Mouse (Mus musculus) adrenal gland, postnatal 36 days (tissue): ENCODE measurements around the gene Rpl32. TPM values are rescaled to one million over a fixed set of nuclear protein-coding genes. Genes with fewer than 3 reads are reported as not detected.

Experiments
- DNase-seq, 2 experiments: peaks; one replicate each; pipeline ENCODE4 v3.0.0; 2021; ENCODE audit warnings: mixed read lengths in 1 of 2
- total RNA-seq, 2 experiments: library from RNA; stranded (reverse); gene quantifications; 2 replicates each; pipeline ENCODE4 v1.2.3; 2021

Gene Rpl32
- total RNA-seq, 2 experiments from 2014 or later = 1,143 to 1,221 TPM

DNA sequence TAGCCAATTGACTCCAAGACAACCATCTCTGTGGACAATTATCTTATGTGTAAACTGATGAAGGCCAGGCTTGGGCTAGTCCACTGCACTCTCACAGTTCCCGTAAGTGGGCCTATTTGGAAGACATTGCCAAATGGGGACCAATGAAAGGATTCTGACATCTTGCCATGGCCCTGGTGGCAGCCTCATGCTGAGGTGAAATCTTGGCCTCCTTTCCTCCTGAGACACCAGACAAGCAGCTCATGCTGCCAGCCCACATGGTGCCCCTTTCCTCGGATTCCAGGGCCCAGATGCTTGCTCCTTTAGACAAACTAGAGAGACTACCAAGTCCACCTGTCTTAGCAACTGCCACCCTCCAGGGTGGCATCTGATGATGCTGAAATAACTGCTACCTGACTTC, 9.6 kb upstream of the Rpl32 start:
- DNase-seq = no peak

- no peak for DNase-seq
These were observed 6.5 kb upstream of the Rpl32 start for GRCm38 (mm10) chr6:115815041-115815440.

- DNase-seq = peak; percentile 75 to 83
These were observed 5.6 kb upstream of the Rpl32 start for GRCm38 (mm10) chr6:115814104-115814503.

GRCm38 (mm10) chr6:115811606-115812005, 3.1 kb upstream of the Rpl32 start:
- no peak for DNase-seq

DNA sequence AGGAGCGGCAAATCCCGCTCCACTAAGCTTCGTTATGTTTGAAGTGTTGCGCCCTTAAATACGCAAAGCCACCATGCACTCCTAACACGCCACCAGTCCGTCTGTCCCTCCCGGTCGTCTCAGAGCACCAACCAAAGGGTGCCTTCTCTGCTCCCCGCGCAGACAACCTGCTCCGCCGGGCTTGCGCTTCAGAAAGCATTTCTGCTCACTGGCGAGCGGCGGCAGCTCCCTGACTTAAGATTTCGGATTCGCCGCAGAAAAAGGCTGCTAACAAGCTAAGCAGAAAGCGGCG, 405 bp downstream of the Rpl32 start:
- DNase-seq = peak in 1 of 2 experiments; percentile 54

- peak; percentile 22 to 32 for DNase-seq
These were observed 917 bp downstream of the Rpl32 start for GRCm38 (mm10) chr6:115807464-115808195.

- no peak for DNase-seq
These were observed 3.9 kb downstream of the Rpl32 start for GRCm38 (mm10) chr6:115804432-115805192.

GRCm38 (mm10) chr6:115803541-115804382, 4.8 kb downstream of the Rpl32 start:
- DNase-seq = peak; percentile 77 to 86

DNA sequence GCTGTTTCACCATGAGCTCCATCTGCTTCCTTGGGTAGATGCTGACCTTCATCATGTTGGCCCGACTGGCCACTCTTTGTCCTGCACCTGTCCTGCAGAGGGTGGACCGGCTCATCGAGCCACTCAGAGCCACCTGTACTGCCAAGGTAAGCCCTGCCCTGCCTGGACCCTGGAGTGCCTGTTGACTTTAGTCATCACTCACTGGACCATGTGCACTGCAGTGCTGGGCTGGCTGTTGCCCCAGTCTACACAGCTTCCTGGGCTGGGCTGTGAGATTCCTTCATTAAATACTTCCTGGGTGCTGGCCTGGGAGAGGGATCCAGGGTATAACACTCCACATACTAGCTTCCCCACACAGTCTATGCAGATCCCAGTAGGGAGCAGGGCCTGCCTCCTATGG, 6.7 kb downstream of the Rpl32 start:
- no peak for DNase-seq

DNA sequence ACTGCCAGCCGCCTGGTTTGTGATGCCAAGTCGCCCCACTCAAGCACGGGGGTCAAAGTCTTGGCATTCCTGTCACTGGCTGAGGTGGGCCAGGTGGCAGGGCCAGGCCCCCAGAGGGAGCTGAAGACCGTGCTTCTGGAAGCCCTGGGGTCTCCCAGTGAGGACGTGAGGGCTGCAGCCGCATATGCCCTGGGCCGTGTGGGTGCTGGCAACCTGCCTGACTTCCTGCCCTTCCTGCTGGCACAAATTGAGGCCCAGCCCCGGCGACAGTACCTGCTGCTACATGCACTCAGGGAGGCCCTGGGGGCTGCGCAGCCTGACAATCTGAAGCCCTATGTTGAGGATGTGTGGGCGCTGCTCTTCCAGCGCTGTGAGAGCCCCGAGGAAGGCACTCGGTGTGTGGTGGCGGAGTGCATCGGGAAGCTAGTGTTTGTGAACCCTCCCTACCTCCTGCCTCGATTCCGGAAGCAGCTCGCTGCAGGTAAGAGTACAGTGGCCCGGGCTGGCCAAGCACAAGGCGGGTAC, 15.8 kb downstream of the Rpl32 start:
- DNase-seq = no peak

DNA sequence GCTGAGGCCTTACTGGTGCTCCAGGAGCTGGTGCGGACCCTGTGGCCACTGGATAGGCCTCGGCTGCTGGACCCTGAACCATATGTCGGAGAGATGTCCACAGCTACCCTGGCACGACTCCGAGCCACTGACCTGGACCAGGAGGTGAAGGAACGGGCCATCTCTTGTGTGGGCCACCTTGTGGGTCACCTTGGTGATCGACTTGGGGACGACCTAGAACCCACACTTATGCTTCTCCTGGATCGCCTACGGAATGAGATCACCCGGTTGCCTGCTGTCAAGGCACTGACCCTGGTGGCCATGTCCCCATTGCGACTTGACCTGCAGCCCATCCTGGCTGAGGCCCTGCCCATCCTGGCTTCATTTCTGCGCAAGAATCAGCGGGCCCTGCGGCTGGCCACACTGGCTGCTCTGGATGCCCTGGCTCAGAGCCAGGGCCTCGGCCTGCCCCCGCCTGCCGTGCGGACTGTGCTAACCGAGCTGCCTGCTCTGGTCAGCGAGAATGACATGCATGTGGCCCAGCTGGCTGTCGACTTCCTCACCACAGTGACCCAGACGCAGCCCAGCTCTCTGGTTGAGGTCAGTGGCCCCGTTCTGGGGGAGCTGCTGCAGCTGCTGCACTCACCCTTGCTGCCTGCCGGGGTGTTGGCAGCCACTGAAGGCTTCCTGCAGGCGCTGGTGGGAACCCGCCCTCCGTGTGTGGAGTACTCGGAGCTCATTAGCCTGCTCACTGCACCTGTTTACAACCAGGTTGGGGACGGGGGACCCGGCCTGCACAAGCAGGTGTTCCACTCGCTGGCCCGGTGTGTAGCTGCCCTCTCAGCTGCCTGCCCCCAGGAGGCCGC, 16.5 kb downstream of the Rpl32 start:
- no peak for DNase-seq

DNA sequence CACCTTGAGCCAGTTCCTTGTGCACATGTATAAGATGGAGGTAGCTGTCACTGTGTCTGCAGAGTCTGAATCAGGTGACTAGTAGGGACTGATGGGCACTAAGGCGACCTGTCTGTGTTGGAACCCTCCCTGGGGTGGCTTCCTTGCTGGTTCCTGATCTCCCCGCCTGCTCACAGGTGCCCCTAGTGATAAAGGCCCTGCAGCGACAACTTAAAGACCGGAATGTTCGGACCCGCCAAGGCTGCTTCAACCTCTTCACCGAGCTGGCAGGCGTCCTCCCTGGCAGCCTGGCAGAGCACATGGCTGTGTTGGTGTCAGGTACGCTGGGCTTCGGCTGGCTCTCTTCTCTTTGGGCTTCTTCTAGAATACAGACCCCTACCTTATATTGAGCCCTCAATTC, 17.5 kb downstream of the Rpl32 start:
- DNase-seq = no peak

GRCm38 (mm10) chr6:115782781-115783180, 25.8 kb downstream of the Rpl32 start:
- DNase-seq = peak; percentile 69 to 74

GRCm38 (mm10) chr6:115776363-115776762, 32.2 kb downstream of the Rpl32 start:
- no peak for DNase-seq

DNA sequence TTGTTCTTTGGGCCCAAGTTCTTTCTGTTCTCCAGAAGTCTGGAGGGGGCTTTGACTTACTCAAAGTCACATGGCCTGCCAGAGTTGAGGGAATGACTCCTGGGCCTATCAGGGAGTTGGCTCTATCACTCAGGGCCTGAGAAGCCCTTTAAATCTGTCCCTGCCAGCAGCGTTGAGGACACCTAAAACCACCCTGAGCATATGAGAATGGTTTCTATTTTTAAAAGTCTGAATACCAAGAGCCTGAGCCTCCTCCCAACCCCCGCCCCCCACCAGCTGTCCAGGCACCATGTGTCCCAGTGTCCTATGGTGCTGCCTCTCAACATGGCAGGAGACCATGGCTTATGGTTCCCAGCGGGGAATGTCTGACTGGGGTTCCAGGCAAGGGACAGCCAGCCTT, 32.7 kb downstream of the Rpl32 start:
- DNase-seq = no peak

DNA sequence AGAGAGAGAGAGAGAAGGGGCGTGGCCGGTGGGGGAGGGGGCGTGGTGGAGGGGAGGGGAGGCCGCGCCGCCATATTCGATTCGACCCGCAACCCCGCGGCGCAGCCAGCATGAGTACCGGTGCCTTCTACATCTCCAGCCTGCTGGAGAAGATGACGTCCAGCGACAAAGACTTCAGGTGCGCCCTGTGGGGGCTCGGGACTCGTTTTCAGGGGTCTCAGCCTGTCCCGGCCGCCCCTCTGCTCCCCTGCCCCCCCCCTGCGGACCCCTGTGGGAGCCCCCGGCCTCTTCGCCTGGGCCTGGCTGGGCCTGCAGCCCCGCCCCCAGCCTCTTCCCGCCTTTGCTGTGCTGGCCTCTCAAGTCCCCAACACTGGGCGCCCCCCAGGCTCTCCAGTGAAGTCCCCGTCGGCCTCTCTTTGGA, 34.0 kb downstream of the Rpl32 start, which contains the start of gene Cand2:
TSS of gene Cand2 (plus strand) at position 38 of the 421 bp plus-strand sequence.
- DNase-seq = peak; percentile 49 to 78

DNA sequence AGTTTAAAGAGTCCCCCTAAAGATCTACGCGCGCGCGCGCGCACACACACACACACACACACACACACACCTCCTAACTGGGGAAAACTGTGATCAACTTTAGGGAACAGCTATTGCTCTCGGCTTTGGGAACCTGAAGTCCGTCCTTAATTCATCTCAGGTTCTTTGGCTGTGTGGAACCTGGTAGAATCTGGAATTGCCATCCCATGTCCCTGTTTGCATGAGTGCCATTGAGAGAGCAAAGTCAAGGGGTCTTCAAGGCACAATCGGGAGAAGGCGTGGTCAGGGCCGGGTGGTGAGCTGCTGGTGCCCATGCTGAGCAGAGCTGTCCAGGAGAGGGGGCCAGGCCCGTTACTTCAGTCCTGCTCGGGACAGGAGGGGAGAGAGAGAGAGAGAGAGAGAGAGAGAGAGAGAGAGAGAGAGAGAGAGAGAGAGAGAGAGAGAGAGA, 34.6 kb downstream of the Rpl32 start:
- DNase-seq = peak; percentile 20 to 29

GRCm38 (mm10) chr6:115772604-115773003, 35.9 kb downstream of the Rpl32 start:
- DNase-seq = no peak

DNA sequence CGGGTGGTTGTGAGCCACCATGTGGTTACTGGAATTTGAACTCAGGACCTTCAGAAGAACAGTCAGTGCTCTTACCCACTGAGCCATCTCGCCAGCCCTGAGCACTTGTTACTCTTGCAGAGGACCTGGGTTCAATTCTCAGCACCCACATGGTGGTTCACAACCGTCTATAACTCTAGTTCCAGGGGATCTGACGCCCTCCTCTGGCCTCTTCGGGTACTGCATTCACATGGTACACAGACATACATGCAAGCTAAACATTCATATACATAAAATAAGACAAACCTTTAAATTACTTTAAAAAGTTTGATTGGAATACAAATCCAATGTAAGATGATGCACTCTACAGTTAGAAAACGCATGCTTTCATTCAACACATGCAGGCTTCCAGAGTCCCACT, 36.3 kb downstream of the Rpl32 start:
- DNase-seq = no peak

DNA sequence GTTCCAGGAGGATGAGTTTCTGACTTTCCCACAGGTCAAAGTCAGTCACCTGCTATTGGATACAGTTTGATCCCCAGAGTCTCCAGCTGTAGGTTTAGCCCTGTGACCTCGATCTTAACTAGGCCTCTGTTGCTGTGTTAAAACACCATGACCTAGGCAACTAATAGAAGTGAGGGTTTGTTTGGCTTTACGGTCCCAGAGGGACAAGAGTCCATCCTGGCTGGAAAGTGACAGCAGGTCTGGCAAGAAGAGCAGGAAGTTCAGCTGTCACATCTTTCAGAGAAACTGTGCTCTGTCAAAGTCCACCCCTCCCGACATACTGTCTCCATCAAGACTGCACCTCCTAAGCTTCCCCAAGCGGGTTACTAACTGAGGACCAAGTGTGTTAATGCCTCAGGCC, 37.7 kb downstream of the Rpl32 start:
- DNase-seq = no peak

- no peak for DNase-seq
These were observed 38.4 kb downstream of the Rpl32 start for GRCm38 (mm10) chr6:115770059-115770670.
